Mouse (Mus musculus): ENCODE data around the gene Prrx1.

- TF ChIP-seq CTCF (IDR thresholded peaks at IDR 0.05; ENCODE audit: low read depth) (no peak), EP300 (optimal IDR thresholded peaks at IDR 0.05) (no peak)
Measured at GRCm38 (mm10) chr1:163266853-163267538, 46.5 kb downstream of the Prrx1 start.

All from stomach, postnatal 0 days (tissue).